9 mouse cellular contexts compared by ENCODE assay signal in genomic region chr2:91114781-91115577, GRCm38 (mm10). TPM values are rescaled to one million over a fixed set of nuclear protein-coding genes. Genes with fewer than 3 reads are reported as not detected.
DNase-seq lines count a peak whose midpoint lies in the region; ATAC-seq and TF ChIP-seq lines count a peak whose summit lies in the region.
"Had no signal": no experiment of that assay in that cellular context is flagged by ENCODE, and none has a peak within 500 bp of the region (broad histone marks: within the 10 kb centered on the region; RNA-seq: fewer than 3 reads in every experiment).

No protein-coding gene starts in this region.

- 7% methylated on average over 42 of the region's 42 CpGs for WGBS in forebrain, postnatal 0 days
- WGBS in lung, embryonic 15.5 days = 5% methylated on average over 42 of the region's 42 CpGs

- no peak overlapping the region for H3K27ac ChIP-seq in forebrain, postnatal 0 days (ENCODE audit: low read depth, low read length)
- H3K27ac ChIP-seq in lung, embryonic 15.5 days = no peak overlapping the region

- TF ChIP-seq CTCF in forebrain, postnatal 0 days (IDR thresholded peaks at IDR 0.05; ENCODE audit: low read depth) = peak; percentile 92

- peaks cover 4% of the 10 kb centered on the region; the same call in 1 of the 2 replicates for H3K27me3 ChIP-seq in forebrain, postnatal 0 days (ENCODE audit: insufficient read depth, low read length)
- no peaks in the 10 kb centered on the region; the same call in 1 of the 2 replicates for H3K27me3 ChIP-seq in lung, embryonic 15.5 days

- DNase-seq in ES-CJ7 (ENCODE audit: low read depth, low spot score) = peak; percentile 94
- DNase-seq in cerebellum, adult 11-12 months = peak; percentile 95
- peak; percentile 72 for DNase-seq in forebrain, postnatal 0 days
- DNase-seq in heart, postnatal 4 days = peak; percentile 99
- peak; percentile 87 for DNase-seq in layer of hippocampus, adult 9-10 months (ENCODE audit: low spot score)
- peak; percentile 94 for DNase-seq in retina, postnatal 1 day
- DNase-seq in thymus, postnatal 4 days = peak; percentile 89

- no peaks in the 10 kb centered on the region for H3K36me3 ChIP-seq in forebrain, postnatal 0 days (ENCODE audit: insufficient read depth)
- no peaks in the 10 kb centered on the region for H3K36me3 ChIP-seq in lung, embryonic 15.5 days

- no peaks in the 10 kb centered on the region for H3K4me1 ChIP-seq in forebrain, postnatal 0 days (ENCODE audit: insufficient read depth)
- peaks cover 13% of the 10 kb centered on the region for H3K4me1 ChIP-seq in lung, embryonic 15.5 days

- ATAC-seq in forebrain, postnatal 0 days = peak; percentile 67
- peak; percentile 62 for ATAC-seq in lung, embryonic 15.5 days (ENCODE audit: borderline replicate concordance, extremely low read depth, low FRiP score, low TSS enrichment)

- H3K9me3 ChIP-seq in forebrain, postnatal 0 days (ENCODE audit: low read length) = no peaks in the 10 kb centered on the region
- H3K9me3 ChIP-seq in lung, embryonic 15.5 days = no peaks in the 10 kb centered on the region
- H3K9me3 ChIP-seq: megakaryocyte, embryonic 14.5 days had no signal

- 0 out of 2 replicates have a peak overlapping the region, but pooled peaks have one; percentile 18 for H3K9ac ChIP-seq in forebrain, postnatal 0 days
- peak overlapping the region; percentile 57 for H3K9ac ChIP-seq in lung, embryonic 15.5 days

- peak overlapping the region; percentile 47 for H3K4me2 ChIP-seq in forebrain, postnatal 0 days (ENCODE audit: low read depth)
- peak overlapping the region; percentile 95 for H3K4me2 ChIP-seq in lung, embryonic 15.5 days

- peak overlapping the region; percentile 27 for H3K4me3 ChIP-seq in forebrain, postnatal 0 days (ENCODE audit: low read depth, low read length)
- peak overlapping the region; percentile 48 for H3K4me3 ChIP-seq in lung, embryonic 15.5 days
- H3K4me3 ChIP-seq: megakaryocyte, embryonic 14.5 days had no signal

RNA-seq across cellular contexts. Expression of gene Mybpc3, which starts 3.0 kb away (rescaled TPM):
- 0.38 TPM in 1 of 2 replicates, not detected in the other for total RNA-seq in forebrain, postnatal 0 days (2014; rRNA removed)
- 0.04 TPM in 1 of 2 replicates, not detected in the other for polyA plus RNA-seq in forebrain, postnatal 0 days (2015; fragmentation: Nextera tagmentation; extraction: Ambion mirVana)
- total RNA-seq in heart, postnatal 4 days (2021) = 1,000 to 10,000 TPM; 1,781 to 1,857 TPM
- polyA plus RNA-seq in lung, embryonic 15.5 days (2015; fragmentation: Nextera tagmentation; extraction: Ambion mirVana) = 18.8 and 22.3 TPM in 2 replicates

RNA-seq across cellular contexts. Expression of gene Spi1, which starts 32.8 kb away (rescaled TPM):
- 2.2 and 3.9 TPM in 2 replicates for total RNA-seq in forebrain, postnatal 0 days (2014; rRNA removed)
- polyA plus RNA-seq in forebrain, postnatal 0 days (2015; fragmentation: Nextera tagmentation; extraction: Ambion mirVana) = 4.7 and 5.1 TPM in 2 replicates
- total RNA-seq in heart, postnatal 4 days (2021) = 1 to 10 TPM; 2.7 to 3.5 TPM
- polyA plus RNA-seq in lung, embryonic 15.5 days (2015; fragmentation: Nextera tagmentation; extraction: Ambion mirVana) = 6.9 and 8.7 TPM in 2 replicates

RNA-seq across cellular contexts. Expression of gene Slc39a13, which starts 44.8 kb away (rescaled TPM):
- 25.5 and 26.8 TPM in 2 replicates for total RNA-seq in forebrain, postnatal 0 days (2014; rRNA removed)
- polyA plus RNA-seq in forebrain, postnatal 0 days (2015; fragmentation: Nextera tagmentation; extraction: Ambion mirVana) = 19.7 and 22.3 TPM in 2 replicates
- 10 to 100 TPM; 32.6 to 36.8 TPM for total RNA-seq in heart, postnatal 4 days (2021)
- 34.6 and 40.2 TPM in 2 replicates for polyA plus RNA-seq in lung, embryonic 15.5 days (2015; fragmentation: Nextera tagmentation; extraction: Ambion mirVana)

Comparison
In these comparisons a context has a peak if more than half of its experiments do, and no peak if none do; other contexts are left out.
1. RNA of gene Mybpc3, which starts 3.0 kb away (total RNA-seq): 1,781 to 1,857 TPM in heart, postnatal 4 days; 0.38 TPM in forebrain, postnatal 0 days; every median in the first group is over 1,000 times any median in the second.
2. Peak in every context shown above with its lines, with median percentiles within 50 percentile points of each other: DNase-seq.